Mouse (Mus musculus) limb, embryonic 10.5 days (tissue): ENCODE data around the gene Sigmar1. TPM values are rescaled to one million over a fixed set of nuclear protein-coding genes. Genes with fewer than 3 reads are reported as not detected.
"Not testable (repeated sequence)": the region's sequence is repeated elsewhere in the genome, so short reads cannot be mapped to it uniquely, and the experiment has no call there.

Experiments used
- DNase-seq: peaks from one replicate; pipeline ENCODE4 v3.0.0-alpha.2; 2017; ENCODE audit warnings: low spot score
- H3K27ac ChIP-seq: fragments of 300-500 bp; sonication (generic); 2 replicates; pipeline ENCODE4 v1.5.1; 2016; ENCODE audit warnings: mild to moderate bottlenecking
- H3K27me3 ChIP-seq: fragments of 300-500 bp; sonication (generic); 2 replicates; pipeline ENCODE4 v1.6.1; 2016; ENCODE audit warnings: low read depth, mild to moderate bottlenecking; ENCODE audit not compliant: poor library complexity, severe bottlenecking
- H3K36me3 ChIP-seq: fragments of 300-500 bp; sonication (generic); 2 replicates; pipeline ENCODE4 v1.6.1; 2016; ENCODE audit warnings: mild to moderate bottlenecking, moderate library complexity
- H3K4me1 ChIP-seq: fragments of 300-500 bp; sonication (generic); 2 replicates; pipeline ENCODE4 v1.6.1; 2016
- H3K4me3 ChIP-seq: fragments of 300-500 bp; sonication (generic); 2 replicates; pipeline ENCODE4 v1.5.1; 2016; ENCODE audit warnings: mild to moderate bottlenecking, moderate library complexity
- H3K9me3 ChIP-seq: fragments of 300-500 bp; sonication (generic); replicated peaks from 2 replicates; pipeline ENCODE4 v1.6.1; 2016; ENCODE audit warnings: mild to moderate bottlenecking
- WGBS: fragments of 180-500 bp; shearing (Covaris S2); methylation state at CpG from one replicate; pipeline ENCODE4 v1.1.7; 2016; 5-methylcytosine and 5-hydroxymethylcytosine counted together
- polyA plus RNA-seq: library from polyadenylated mRNA; unstranded; fragments of >200 nt; fragmentation: Nextera tagmentation; extraction: Ambion mirVana; gene quantifications from 2 replicates; pipeline ENCODE4 v1.2.1, GENCODE M21; 2016

Sigmar1 gene
- polyA plus RNA-seq, 1 experiment from 2014 or later = 83.7 TPM

GRCm38 (mm10) chr4:41698421-41699016 is 57.4 kb downstream of the Sigmar1 start:
- DNase-seq, H3K27ac ChIP-seq, H3K4me3 ChIP-seq, H3K9me3 ChIP-seq, H3K36me3 ChIP-seq, H3K4me1 ChIP-seq: not testable (repeated sequence)
- WGBS = 5% methylated on average over 23 of the region's 32 CpGs
- peaks cover 24% of the 10 kb centered on the region for H3K27me3 ChIP-seq

- H3K27ac ChIP-seq, H3K36me3 ChIP-seq, H3K9me3 ChIP-seq, H3K4me3 ChIP-seq: not testable (repeated sequence)
- DNase-seq = peak; percentile 87
- peaks cover 29% of the 10 kb centered on the region for H3K27me3 ChIP-seq
- H3K4me1 ChIP-seq = peaks cover 11% of the 10 kb centered on the region
- WGBS = 15% methylated on average over 34 of the region's 40 CpGs
These were observed 58.8 kb downstream of the Sigmar1 start, which contains the start of gene Cntfr for GRCm38 (mm10) chr4:41696930-41697841. TSS of gene Cntfr (minus strand) at chr4:41697089.

- Histone ChIP-seq H3K27me3 (peaks cover 29% of the 10 kb centered on the region), H3K4me1 (peaks cover 11% of the 10 kb centered on the region)
- not testable (repeated sequence) for DNase-seq, H3K36me3 ChIP-seq, H3K27ac ChIP-seq, H3K9me3 ChIP-seq, H3K4me3 ChIP-seq
- WGBS = 2% methylated on average over 14 of the region's 15 CpGs
These were observed 59.5 kb downstream of the Sigmar1 start for GRCm38 (mm10) chr4:41696452-41696851.

- H3K4me1 ChIP-seq = peaks cover 11% of the 10 kb centered on the region
- WGBS = 2% methylated on average over 18 of the region's 38 CpGs
- not testable (repeated sequence) for DNase-seq, H3K36me3 ChIP-seq, H3K9me3 ChIP-seq, H3K27ac ChIP-seq
- H3K27me3 ChIP-seq = peaks cover 29% of the 10 kb centered on the region
- H3K4me3 ChIP-seq = peak overlapping the region; percentile 31
These were observed 60.2 kb downstream of the Sigmar1 start for GRCm38 (mm10) chr4:41695800-41696199.

DNA sequence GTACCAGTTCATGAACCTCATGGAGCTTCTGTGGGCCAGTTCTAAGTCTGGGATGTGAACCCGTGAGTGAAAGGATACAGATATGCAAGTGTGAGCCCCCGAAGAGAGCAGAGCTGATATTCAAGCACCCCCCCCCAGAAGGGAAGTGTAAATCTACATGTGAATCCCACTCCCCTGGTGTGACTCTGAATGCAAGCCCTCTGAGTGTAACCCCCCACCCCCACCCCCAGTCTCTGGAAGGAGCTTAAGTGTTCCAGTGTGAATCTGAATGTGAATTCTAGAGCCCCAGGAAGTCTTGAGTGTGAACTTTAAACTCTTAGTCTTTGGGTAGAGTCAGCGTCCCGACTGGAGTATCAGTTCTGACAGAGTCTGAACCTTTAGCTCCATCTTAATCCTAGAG is 62.4 kb downstream of the Sigmar1 start:
- 13% methylated on average over 4 of the region's 4 CpGs for WGBS
- not testable (repeated sequence) for H3K4me3 ChIP-seq, H3K27ac ChIP-seq

GRCm38 (mm10) chr4:41690014-41690413 is 65.9 kb downstream of the Sigmar1 start:
- no CpG with 5 or more reads among the region's 4 CpGs for WGBS
- not testable (repeated sequence) for H3K4me1 ChIP-seq, H3K9me3 ChIP-seq

More for the DNA sequence above, 62.4 kb downstream of the Sigmar1 start:
- H3K27me3 ChIP-seq = peaks cover 27% of the 10 kb centered on the region
- H3K36me3 ChIP-seq, DNase-seq, H3K9me3 ChIP-seq, H3K4me1 ChIP-seq: not testable (repeated sequence)

GRCm38 (mm10) chr4:41688562-41688961 is 67.4 kb downstream of the Sigmar1 start:
- H3K4me1 ChIP-seq = peaks cover 10% of the 10 kb centered on the region
- peaks cover 39% of the 10 kb centered on the region for H3K27me3 ChIP-seq
- WGBS = 58% methylated on average over 1 of the region's 1 CpGs
- H3K9me3 ChIP-seq, DNase-seq, H3K27ac ChIP-seq, H3K4me3 ChIP-seq, H3K36me3 ChIP-seq: not testable (repeated sequence)

More at GRCm38 (mm10) chr4:41690014-41690413, 65.9 kb downstream of the Sigmar1 start:
- peaks cover 30% of the 10 kb centered on the region for H3K27me3 ChIP-seq
- DNase-seq, H3K4me3 ChIP-seq, H3K27ac ChIP-seq, H3K36me3 ChIP-seq: not testable (repeated sequence)

Other genes starting within 250 kb of the Sigmar1 start
- 4.3 and 7.3 TPM in 2 replicates for gene 1110017D15Rik, start 238.8 kb downstream of the Sigmar1 start, polyA plus RNA-seq
- gene Fam219a, start 186.6 kb downstream of the Sigmar1 start, polyA plus RNA-seq = 1.1 and 1.9 TPM in 2 replicates
- 0.93 and 1.7 TPM in 2 replicates for gene Dnaic1, start 186.4 kb downstream of the Sigmar1 start, polyA plus RNA-seq
- 21.0 and 24.2 TPM in 2 replicates for gene Enho, start 115.8 kb downstream of the Sigmar1 start, polyA plus RNA-seq
- 6.1 and 7.8 TPM in 2 replicates for gene Cntfr, start 59.1 kb downstream of the Sigmar1 start, polyA plus RNA-seq
- 202 and 253 TPM in 2 replicates for gene Il11ra1, start 56.2 kb downstream of the Sigmar1 start, polyA plus RNA-seq
- gene Rpp25l, start 42.6 kb downstream of the Sigmar1 start, polyA plus RNA-seq = 93.6 and 101 TPM in 2 replicates
- 118 and 123 TPM in 2 replicates for gene Dctn3, start 33.0 kb downstream of the Sigmar1 start, polyA plus RNA-seq
- not detected in 2 replicates for gene Arid3c, start 25.0 kb downstream of the Sigmar1 start, polyA plus RNA-seq
- 33.7 and 37.6 TPM in 2 replicates for gene Galt, start 929 bp downstream of the Sigmar1 start, polyA plus RNA-seq
- 26.7 and 35.6 TPM in 2 replicates for gene Ccl27a, start 18.1 kb upstream of the Sigmar1 start, polyA plus RNA-seq
- not detected in 2 replicates for gene Gm21541, start 147.5 kb upstream of the Sigmar1 start, polyA plus RNA-seq
- 1.0 and 1.1 TPM in 2 replicates for gene Gm20878, start 185.4 kb upstream of the Sigmar1 start, polyA plus RNA-seq
- 0.04 TPM in 1 of 2 replicates, not detected in the other for gene Fam205a4, start 209.9 kb upstream of the Sigmar1 start, polyA plus RNA-seq